Mouse (Mus musculus) thymus, adult 2 months (tissue): Measurements from ENCODE around the gene Gm10217. TPM values are rescaled to one million over a fixed set of nuclear protein-coding genes. Genes with fewer than 3 reads are reported as not detected.

ENCODE experiments used
- DNase-seq: peaks from one replicate; pipeline ENCODE4 v3.0.0; 2021
- H3K27ac ChIP-seq: fragments of 200-500 bp; 2 replicates; pipeline ENCODE4 v1.5.1; 2012; ENCODE audit warnings: low read length, control low read depth; ENCODE audit not compliant: control insufficient read depth, insufficient read depth
- H3K27me3 ChIP-seq: fragments of 200-500 bp; 2 replicates; pipeline ENCODE4 v1.6.1; 2012; ENCODE audit warnings: mild to moderate bottlenecking, low read length, moderate library complexity, mixed read lengths; ENCODE audit not compliant: control insufficient read depth, insufficient read depth
- H3K36me3 ChIP-seq: fragments of 200-500 bp; 2 replicates; pipeline ENCODE4 v1.6.1; 2012; ENCODE audit warnings: mild to moderate bottlenecking, low read length, moderate library complexity; ENCODE audit not compliant: control insufficient read depth, insufficient read depth
- H3K4me1 ChIP-seq: fragments of 200-500 bp; replicated peaks from 2 replicates; pipeline ENCODE4 v1.6.1; 2012; ENCODE audit warnings: low read length; ENCODE audit not compliant: control insufficient read depth, insufficient read depth
- H3K4me3 ChIP-seq: fragments of 200-500 bp; 2 replicates; pipeline ENCODE4 v1.5.1; 2012; ENCODE audit warnings: mild to moderate bottlenecking, low read length, control low read depth, moderate library complexity; ENCODE audit not compliant: control insufficient read depth, insufficient read depth
- CTCF ChIP-seq: fragments of 200-500 bp; IDR thresholded peaks from 2 replicates; pipeline ENCODE4 v1.5.1; 2012; ENCODE audit warnings: mild to moderate bottlenecking, control low read depth, low read length, moderate library complexity, borderline replicate concordance; ENCODE audit not compliant: control insufficient read depth, poor library complexity, insufficient read depth; ENCODE audit errors: extremely low read depth
- POLR2A ChIP-seq: fragments of 200-500 bp; IDR thresholded peaks from 2 replicates; pipeline ENCODE4 v1.6.1; 2012; ENCODE audit warnings: mild to moderate bottlenecking, low read length, control low read depth, moderate library complexity; ENCODE audit not compliant: control insufficient read depth, poor library complexity, insufficient read depth; ENCODE audit errors: extremely low read depth
- WGBS: fragments of 180-500 bp; shearing (Covaris S2); methylation state at CpG from one replicate; pipeline ENCODE4 v1.1.7; 2018; 5-methylcytosine and 5-hydroxymethylcytosine counted together
- polyA plus RNA-seq: library from polyadenylated mRNA; depleted of rRNA; stranded (reverse); fragments of >200 nt; gene quantifications from 2 replicates; pipeline ENCODE4 v1.2.3, GENCODE M21; 2012; rRNA removed

Gene Gm10217
- polyA plus RNA-seq, 1 experiment, result not detected

DNA sequence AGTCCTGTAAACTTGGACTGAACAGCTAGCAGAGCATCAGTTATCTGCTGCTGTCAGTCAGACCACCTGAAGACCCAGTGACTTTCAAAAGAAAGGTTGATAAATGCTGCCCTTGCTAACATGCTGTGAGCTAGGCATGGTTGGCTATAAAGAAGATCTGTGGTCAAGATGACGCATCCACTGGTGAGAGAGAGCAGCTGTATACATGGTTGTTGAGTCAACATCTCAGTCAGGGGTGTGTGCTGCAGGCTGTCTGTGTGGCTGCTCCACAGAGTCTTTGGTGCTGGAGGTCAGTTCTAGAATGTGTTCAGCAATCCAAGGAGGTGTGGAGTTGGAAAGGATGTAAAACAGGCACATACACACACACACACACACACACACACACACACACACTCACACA lies 12.2 kb downstream of the Gm10217 start:
- TF ChIP-seq POLR2A, result no peak
- no peak for TF ChIP-seq CTCF
- no peaks in the 10 kb centered on the region for H3K36me3 ChIP-seq
- H3K27me3 ChIP-seq, result no peaks in the 10 kb centered on the region
- no peak overlapping the region for H3K27ac ChIP-seq
- DNase-seq, result no peak
- H3K4me1 ChIP-seq, result no peaks in the 10 kb centered on the region
- WGBS, result 89% methylated on average over 1 of the region's 1 CpGs
- no peak overlapping the region for H3K4me3 ChIP-seq

DNA sequence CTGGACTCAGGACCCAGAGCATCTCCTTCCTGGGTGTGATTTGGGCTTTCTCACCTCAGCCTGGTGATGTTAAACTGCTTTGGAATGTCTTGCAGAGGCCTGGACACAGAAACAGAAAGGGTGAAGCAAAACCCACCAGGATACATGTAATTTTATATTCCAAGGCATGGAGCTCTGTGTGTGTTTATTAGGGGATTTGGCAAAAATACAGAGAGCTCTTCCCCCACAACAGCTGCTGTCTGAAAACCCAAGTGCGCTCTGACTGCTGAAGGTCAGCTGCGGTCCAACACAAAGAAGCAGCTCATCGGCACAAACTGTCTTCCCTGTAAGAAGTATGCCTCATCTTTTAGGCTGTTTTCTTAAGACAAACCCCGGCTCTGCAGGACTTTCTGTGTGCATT lies 15.9 kb downstream of the Gm10217 start:
- H3K27ac ChIP-seq, result no peak overlapping the region
- H3K4me1 ChIP-seq, result no peaks in the 10 kb centered on the region
- H3K36me3 ChIP-seq, result no peaks in the 10 kb centered on the region
- TF ChIP-seq CTCF (no peak), POLR2A (no peak)
- H3K27me3 ChIP-seq, result no peaks in the 10 kb centered on the region
- no peak overlapping the region for H3K4me3 ChIP-seq
- 95% methylated on average over 4 of the region's 4 CpGs for WGBS
- no peak for DNase-seq

- 84% methylated on average over 4 of the region's 4 CpGs for WGBS
- no peak for DNase-seq
- TF ChIP-seq POLR2A (no peak), CTCF (no peak)
- Histone ChIP-seq H3K27ac (no peak overlapping the region), H3K4me3 (no peak overlapping the region), H3K27me3 (no peaks in the 10 kb centered on the region), H3K4me1 (no peaks in the 10 kb centered on the region), H3K36me3 (no peaks in the 10 kb centered on the region)
Observed at GRCm38 (mm10) chr8:9886714-9887113, 22.7 kb downstream of the Gm10217 start.

DNA sequence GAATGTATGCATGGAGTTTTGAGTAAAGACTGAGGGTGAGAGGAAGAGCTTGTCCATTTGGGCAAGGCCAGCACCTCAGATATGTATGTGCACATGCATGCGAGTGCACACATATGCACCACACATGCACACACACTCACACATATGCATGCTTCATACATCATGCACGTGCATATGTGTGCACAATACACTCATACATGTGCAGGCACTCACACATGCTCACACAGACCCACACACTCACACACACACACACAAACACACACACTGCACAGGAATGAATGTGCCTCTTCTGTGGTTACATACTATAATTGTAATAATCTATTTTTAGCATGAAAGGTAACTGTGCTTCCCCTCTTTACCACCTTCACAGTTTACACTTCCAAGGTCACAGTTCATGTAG lies 35.1 kb downstream of the Gm10217 start:
- no peak overlapping the region for H3K27ac ChIP-seq
- no peaks in the 10 kb centered on the region for H3K36me3 ChIP-seq
- no peaks in the 10 kb centered on the region for H3K4me1 ChIP-seq
- H3K27me3 ChIP-seq, result no peaks in the 10 kb centered on the region
- WGBS, result 89% methylated on average over 2 of the region's 2 CpGs
- H3K4me3 ChIP-seq, result no peak overlapping the region
- DNase-seq, result no peak
- TF ChIP-seq CTCF (no peak), POLR2A (no peak)

- no peak overlapping the region for H3K4me3 ChIP-seq
- 88% methylated on average over 3 of the region's 3 CpGs for WGBS
- no peak for DNase-seq
- TF ChIP-seq POLR2A (no peak), CTCF (no peak)
- H3K27ac ChIP-seq, result no peak overlapping the region
- no peaks in the 10 kb centered on the region for H3K36me3 ChIP-seq
- H3K4me1 ChIP-seq, result no peaks in the 10 kb centered on the region
- no peaks in the 10 kb centered on the region for H3K27me3 ChIP-seq
Observed at GRCm38 (mm10) chr8:9899673-9900072, 35.6 kb downstream of the Gm10217 start.

Other genes with a start within 250 kb of the Gm10217 start
- 0.06 and 0.09 TPM in 2 replicates for gene Fam155a, start 93.1 kb upstream of the Gm10217 start, polyA plus RNA-seq
- 16.0 and 18.3 TPM in 2 replicates for gene Lig4, start 113.4 kb downstream of the Gm10217 start, polyA plus RNA-seq
- gene Abhd13, start 113.5 kb downstream of the Gm10217 start, polyA plus RNA-seq, result 10.5 and 10.9 TPM in 2 replicates
- gene Tnfsf13b, start 142.2 kb downstream of the Gm10217 start, polyA plus RNA-seq, result 1.5 and 1.7 TPM in 2 replicates